Mouse (Mus musculus): ENCODE measurements around the gene Tyw1.

The Tyw1 gene

GRCm38 (mm10) chr5:130266651-130267050 lies 11.2 kb downstream of the Tyw1 start:
- no peak for DNase-seq

GRCm38 (mm10) chr5:130267316-130267715 lies 11.9 kb downstream of the Tyw1 start:
- DNase-seq, result no peak

GRCm38 (mm10) chr5:130268976-130269375 lies 13.6 kb downstream of the Tyw1 start:
- no peak for DNase-seq

DNA sequence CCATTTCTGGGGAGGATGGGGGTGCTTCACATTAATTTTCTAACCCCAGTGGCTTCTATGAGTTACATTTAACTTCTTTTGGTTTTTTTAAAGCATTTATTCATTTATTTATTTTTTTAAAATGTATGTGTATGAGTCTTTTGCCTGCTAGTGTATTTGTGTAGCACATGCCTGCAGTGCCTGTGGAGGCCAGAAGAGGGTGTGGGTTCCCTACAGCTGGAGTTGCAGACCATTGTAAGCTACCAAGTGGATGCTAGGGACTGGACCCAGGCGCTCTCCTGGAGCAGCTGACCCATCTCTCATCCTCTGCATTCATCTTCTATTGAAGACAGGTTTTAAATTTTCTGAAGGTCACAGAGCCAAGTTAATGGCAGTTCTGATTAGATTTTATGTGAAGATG lies 16.9 kb downstream of the Tyw1 start:
- no peak for DNase-seq

- DNase-seq, result no peak
These were observed 17.6 kb downstream of the Tyw1 start for GRCm38 (mm10) chr5:130273046-130273445.

- no peak for DNase-seq
These were observed 20.1 kb downstream of the Tyw1 start for GRCm38 (mm10) chr5:130275509-130275908.

- DNase-seq, result no peak
These were observed 22.6 kb downstream of the Tyw1 start for GRCm38 (mm10) chr5:130278011-130278472.

DNA sequence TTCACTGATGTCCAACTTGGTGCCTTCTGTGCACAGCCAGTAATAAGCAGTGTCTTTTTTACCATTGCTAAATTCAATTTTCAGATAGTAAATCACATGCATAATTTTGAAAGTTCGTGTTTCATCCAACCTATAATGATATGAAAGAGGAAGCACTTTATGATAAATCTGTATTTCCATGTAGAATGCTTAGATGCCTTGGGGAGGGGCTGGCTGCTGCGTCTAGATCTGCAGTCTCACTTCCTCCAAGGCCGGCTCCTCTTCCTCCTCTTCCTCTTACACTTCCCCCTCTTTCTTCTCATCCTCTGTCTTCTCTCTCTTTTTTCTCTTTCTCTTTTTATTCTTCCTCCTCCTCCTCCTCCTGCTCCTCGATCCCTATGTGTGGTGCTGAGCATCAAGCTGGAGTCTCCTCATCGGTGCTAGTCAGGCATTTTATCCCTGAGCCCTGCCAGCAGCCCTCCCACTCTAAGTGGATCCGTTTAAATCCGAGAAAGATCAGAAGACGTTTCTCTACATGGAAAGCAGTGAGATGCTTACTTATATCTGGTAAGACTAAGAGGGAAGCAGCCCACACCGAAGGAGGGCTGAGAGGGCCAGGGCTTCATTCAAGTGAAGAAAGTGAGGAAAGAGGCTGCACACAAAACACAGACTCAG lies 27.8 kb downstream of the Tyw1 start:
- DNase-seq, result no peak

- DNase-seq, result no peak
These were observed 32.7 kb downstream of the Tyw1 start for GRCm38 (mm10) chr5:130288106-130288505.

GRCm38 (mm10) chr5:130290242-130290641 lies 34.8 kb downstream of the Tyw1 start:
- no peak for DNase-seq

DNA sequence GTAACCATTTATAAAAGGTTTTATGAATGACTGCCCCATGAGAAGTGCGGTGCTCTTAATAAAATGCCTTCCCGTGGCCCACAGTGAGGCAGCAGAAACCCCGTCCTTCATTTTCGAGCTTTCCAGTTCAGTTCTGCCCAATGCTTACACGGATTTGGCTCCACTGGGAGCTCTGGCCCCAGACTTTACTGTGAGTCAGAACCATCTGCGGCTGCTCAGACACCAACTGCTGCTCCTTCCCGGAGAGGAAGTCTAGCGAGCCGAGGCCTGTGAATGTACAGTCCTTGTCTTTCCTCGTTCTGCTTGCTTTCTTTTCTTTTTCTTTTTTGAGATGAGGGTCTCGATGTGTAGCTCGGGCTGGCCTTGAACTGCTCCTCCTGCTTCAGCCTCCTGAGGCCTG lies 35.4 kb downstream of the Tyw1 start:
- no peak for DNase-seq

GRCm38 (mm10) chr5:130292976-130293375 lies 37.6 kb downstream of the Tyw1 start:
- no peak for DNase-seq

DNA sequence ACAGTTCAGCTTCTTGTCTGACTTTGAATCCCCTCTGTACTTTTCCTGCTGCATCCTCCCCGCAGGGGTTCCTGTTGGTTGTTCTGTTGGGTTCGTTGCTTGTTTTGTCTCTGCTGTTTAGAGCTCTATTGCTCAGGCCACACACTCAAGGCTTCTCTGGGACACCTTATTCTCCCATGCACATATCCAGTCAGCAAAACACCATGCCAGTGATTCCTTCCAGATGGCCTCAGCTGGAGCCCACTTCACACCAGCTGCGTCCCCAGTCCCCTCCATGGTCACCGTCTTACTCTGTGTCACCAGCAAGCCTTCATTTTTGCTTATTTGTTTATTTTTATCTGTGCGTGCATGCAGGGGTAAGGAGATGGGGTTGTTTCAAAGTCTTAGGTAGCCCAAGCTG lies 38.5 kb downstream of the Tyw1 start:
- no peak for DNase-seq

DNA sequence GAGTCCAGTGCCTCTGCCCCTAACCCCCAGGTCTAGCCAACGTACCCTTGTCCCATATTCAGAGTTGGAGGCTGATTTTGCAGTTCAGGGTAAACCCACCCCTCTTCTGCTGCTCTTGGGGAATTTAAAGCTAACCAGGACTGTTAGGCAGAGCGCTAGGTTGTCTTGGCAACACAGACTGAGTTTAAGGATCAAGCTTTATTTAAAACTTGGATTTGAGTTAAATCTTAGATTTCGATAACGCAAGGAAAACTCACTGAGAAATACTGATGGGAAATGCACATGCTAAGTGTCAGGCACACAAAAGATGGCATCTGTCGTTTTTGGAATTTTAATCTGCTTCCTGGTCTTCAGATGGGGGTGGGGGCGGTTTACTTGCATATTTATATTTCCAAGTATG lies 39.2 kb downstream of the Tyw1 start:
- no peak for DNase-seq

GRCm38 (mm10) chr5:130296071-130296470 lies 40.7 kb downstream of the Tyw1 start:
- DNase-seq, result no peak

GRCm38 (mm10) chr5:130298831-130299460 lies 43.5 kb downstream of the Tyw1 start:
- no peak for DNase-seq

- DNase-seq, result no peak
These were observed 44.1 kb downstream of the Tyw1 start for GRCm38 (mm10) chr5:130299526-130299925.

DNA sequence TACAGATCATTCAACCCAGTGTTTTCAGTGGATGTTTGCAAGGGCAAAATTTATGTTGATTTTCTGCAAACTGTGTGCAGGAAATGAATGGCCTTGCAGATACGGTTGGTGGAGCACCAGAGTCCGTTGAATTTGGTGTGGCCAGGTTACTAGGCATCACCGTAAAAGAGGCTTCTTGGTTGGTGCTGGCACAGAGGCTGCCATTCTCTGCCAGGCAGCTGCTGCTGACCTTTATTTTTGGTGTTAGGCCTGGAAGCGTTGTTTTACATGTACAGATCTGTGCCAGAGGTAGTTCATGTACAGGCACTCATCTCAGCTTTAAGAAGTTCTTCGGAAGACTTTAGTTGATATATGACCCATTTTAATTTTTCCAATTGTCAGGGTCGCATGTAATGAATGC lies 48.2 kb downstream of the Tyw1 start:
- DNase-seq, result no peak

GRCm38 (mm10) chr5:130307921-130308320 lies 52.5 kb downstream of the Tyw1 start:
- DNase-seq, result no peak

GRCm38 (mm10) chr5:130310077-130310476 lies 54.7 kb downstream of the Tyw1 start:
- no peak for DNase-seq

DNA sequence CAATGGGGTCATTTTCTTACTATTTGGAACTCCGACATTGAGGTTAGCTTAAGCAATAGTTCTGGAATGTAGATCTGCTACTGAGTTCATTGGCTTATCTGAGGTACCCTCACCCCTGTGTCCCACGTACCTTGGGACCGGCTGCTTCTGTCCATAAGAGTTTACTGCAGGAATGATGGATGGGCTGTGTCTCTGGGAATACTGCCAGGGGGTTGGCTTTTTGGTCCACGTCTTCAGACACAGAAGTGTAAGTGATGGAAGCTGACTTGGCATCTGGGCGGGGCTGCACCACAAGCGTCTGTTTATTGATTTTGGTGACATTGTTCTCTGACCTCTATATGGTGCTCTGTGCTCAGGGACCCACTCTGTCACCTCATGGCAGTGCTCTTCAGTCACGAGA lies 55.4 kb downstream of the Tyw1 start:
- DNase-seq, result no peak

GRCm38 (mm10) chr5:130313488-130313887 lies 58.1 kb downstream of the Tyw1 start:
- no peak for DNase-seq

DNA sequence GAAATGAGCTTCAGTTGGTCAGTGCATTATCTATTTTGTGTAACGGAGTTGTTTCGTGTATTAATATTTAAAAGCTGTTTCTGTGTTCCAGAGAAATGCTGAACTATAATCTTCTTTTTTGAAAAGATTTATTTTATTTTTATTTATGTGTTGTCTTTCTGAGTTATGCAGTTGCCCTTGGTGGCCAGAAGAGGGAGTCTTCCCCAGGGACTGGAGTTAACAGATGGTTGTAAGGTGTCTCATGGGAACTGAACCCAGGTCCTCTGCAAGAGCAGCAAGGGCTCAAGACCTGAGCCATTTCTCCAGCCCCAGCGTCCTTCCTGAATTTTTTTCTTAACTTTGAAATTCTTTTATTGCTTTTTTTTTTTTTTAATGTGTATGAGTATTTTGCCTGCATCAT lies 59.5 kb downstream of the Tyw1 start:
- no peak for DNase-seq

GRCm38 (mm10) chr5:130316321-130316720 lies 60.9 kb downstream of the Tyw1 start:
- DNase-seq, result no peak

DNA sequence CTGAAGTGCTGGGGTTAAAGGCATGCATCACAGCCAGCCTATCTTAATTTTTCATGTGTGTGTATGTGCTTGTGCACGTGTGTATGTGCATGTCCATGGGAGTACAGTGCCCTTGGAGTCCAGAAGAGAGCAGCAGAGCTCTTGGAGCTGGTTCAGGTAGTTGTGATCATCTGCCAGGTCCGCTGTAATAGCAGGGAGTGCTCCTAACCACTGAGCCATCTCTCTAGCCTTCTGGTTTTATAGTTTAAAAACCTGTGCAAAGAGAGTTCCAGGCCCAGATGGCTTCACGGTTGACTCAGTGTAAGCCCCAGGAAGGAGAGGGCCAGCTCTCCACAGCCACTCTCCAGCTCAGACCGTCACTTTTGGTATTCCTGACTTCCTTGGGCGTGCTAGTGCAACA lies 64.4 kb downstream of the Tyw1 start:
- DNase-seq, result no peak

Measured in kidney, adult 9 months (tissue).